Mouse (Mus musculus): Measurements from ENCODE around the gene Wdr63. TPM values are rescaled to one million over a fixed set of nuclear protein-coding genes. Genes with fewer than 3 reads are reported as not detected.

Wdr63 gene
- total and polyA plus RNA-seq, 3 experiments = not detected

DNA sequence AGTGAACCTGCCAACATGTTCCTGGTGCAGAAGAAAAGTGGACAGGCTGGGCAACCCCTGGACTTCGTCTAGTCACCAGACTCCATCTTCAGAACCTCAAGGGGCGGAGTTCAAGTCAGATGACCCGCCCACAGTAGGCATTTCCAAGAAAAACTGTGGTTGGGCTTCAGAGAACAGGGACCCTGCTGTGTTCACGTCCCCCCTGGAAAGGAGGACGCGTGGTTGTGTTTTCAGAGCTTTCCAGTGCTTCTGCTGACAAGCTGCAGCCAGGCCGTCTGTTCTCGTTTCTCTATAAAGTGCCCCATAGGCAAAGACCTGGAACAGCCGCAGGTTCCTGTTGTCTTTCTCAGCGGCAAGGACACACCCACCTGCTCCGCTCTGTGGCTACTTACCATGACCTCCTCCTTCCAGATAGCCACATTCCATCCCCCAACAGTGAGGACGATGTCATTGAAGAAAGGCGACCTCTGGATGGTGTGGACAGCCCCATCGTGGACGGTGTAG lies 60.2 kb downstream of the Wdr63 start:
- Histone ChIP-seq H3K79me2 (ENCODE audit: control insufficient read depth, insufficient read depth, low read length, poor library complexity) (no peaks in the 10 kb centered on the region), H3K27me3 (ENCODE audit: control insufficient read depth in 1 of 2, insufficient read depth in 2 of 2, low read length in 2 of 2) (no peaks in the 10 kb centered on the region; a peak in 2 of 4 replicates), H3K27ac (ENCODE audit: control insufficient read depth, low read depth, low read length) (no peak overlapping the region), H3K9ac (ENCODE audit: control insufficient read depth, low read depth, low read length, poor library complexity, severe bottlenecking) (no peak overlapping the region), H3K9me3 (replicated peaks; ENCODE audit: insufficient read depth, low read length) (no peaks in the 10 kb centered on the region), H3K4me3 (ENCODE audit: control insufficient read depth in 1 of 2, insufficient read depth in 1 of 2, low read depth in 2 of 2, low read length in 2 of 2) (peak overlapping the region; percentile 1 to 29; a peak in 2 of 4 replicates), H3K36me3 (ENCODE audit: control insufficient read depth in 1 of 2, insufficient read depth in 2 of 2, low read length in 2 of 2) (no peaks in the 10 kb centered on the region; a peak in 1 of 4 replicates), H3K4me1 (ENCODE audit: control insufficient read depth in 1 of 2, insufficient read depth in 2 of 2, low read length in 2 of 2) (peaks cover 0 to 5% of the 10 kb centered on the region in 2 experiments; a peak in 1 of 4 replicates)
- no peak for DNase-seq (ENCODE audit: low read depth, low spot score)
- TF ChIP-seq MXI1 (IDR thresholded peaks at IDR 0.05; ENCODE audit: low read depth, low read length) = no peak
- TF ChIP-seq CTCF (IDR thresholded peaks at IDR 0.05 in 2 of 3, conservative IDR thresholded peaks at IDR 0.05 in 1 of 3; ENCODE audit: control insufficient read depth in 1 of 3, insufficient read depth in 1 of 3, low read depth in 2 of 3, low read length in 3 of 3, poor library complexity in 1 of 3, severe bottlenecking in 1 of 3) = no peak
- TF ChIP-seq HCFC1 (IDR thresholded peaks at IDR 0.05; ENCODE audit: low read depth, low read length) = no peak
- TF ChIP-seq MYB (IDR thresholded peaks at IDR 0.05; ENCODE audit: low read depth, low read length) = no peak
- no peak for TF ChIP-seq ZNF384 (IDR thresholded peaks at IDR 0.05; ENCODE audit: low read depth, low read length)
- no peak for TF ChIP-seq ZKSCAN1 (IDR thresholded peaks at IDR 0.05; ENCODE audit: low read depth, low read length)
- no peak for TF ChIP-seq GATA1 (IDR thresholded peaks at IDR 0.05; ENCODE audit: low read depth, low read length)
- no peak for TF ChIP-seq E2F4 (IDR thresholded peaks at IDR 0.05; ENCODE audit: borderline replicate concordance, low read depth, low read length)
- TF ChIP-seq POLR2AphosphoS5 (IDR thresholded peaks at IDR 0.05; ENCODE audit: borderline replicate concordance, low read depth, low read length) = no peak
- TF ChIP-seq MAZ (IDR thresholded peaks at IDR 0.05; ENCODE audit: low read depth, low read length) = no peak
- TF ChIP-seq SIN3A (IDR thresholded peaks at IDR 0.05; ENCODE audit: low read length) = no peak
- no peak for TF ChIP-seq TBP (IDR thresholded peaks at IDR 0.05; ENCODE audit: low read depth, low read length)
- TF ChIP-seq GABPA (IDR thresholded peaks at IDR 0.05; ENCODE audit: low read depth, low read length) = no peak
- no peak for TF ChIP-seq USF1 (IDR thresholded peaks at IDR 0.05; ENCODE audit: low read depth, low read length)

DNA sequence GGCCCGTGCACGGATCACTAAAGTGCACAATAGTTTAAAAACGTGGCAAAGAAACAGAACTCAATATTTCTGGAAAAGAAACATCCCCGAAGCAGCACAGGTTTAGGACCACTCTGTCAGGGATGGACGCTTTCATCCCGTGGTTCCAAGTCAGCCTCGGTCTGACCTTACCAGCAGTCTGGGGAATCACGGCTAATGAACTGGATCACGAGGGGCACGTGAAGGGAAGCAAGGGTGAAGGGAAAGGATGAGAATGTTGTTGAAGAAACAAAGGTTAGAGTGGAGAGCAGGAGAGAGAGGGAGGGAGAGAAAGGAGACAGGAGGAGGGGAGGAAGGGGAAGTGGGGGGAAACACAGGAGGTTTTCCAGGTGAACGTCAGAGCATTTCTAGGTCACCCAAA lies 61.9 kb downstream of the Wdr63 start:
- peaks cover 0 to 2% of the 10 kb centered on the region in 2 experiments; a peak in 1 of 4 replicates for H3K4me1 ChIP-seq (ENCODE audit: control insufficient read depth in 1 of 2, insufficient read depth in 2 of 2, low read length in 2 of 2)

More for the DNA sequence above, 61.9 kb downstream of the Wdr63 start:
- Histone ChIP-seq H3K4me3 (ENCODE audit: control insufficient read depth in 1 of 2, insufficient read depth in 1 of 2, low read depth in 2 of 2, low read length in 2 of 2) (no peak overlapping the region), H3K27ac (ENCODE audit: control insufficient read depth, low read depth, low read length) (no peak overlapping the region), H3K9me3 (replicated peaks; ENCODE audit: insufficient read depth, low read length) (no peaks in the 10 kb centered on the region), H3K27me3 (ENCODE audit: control insufficient read depth in 1 of 2, insufficient read depth in 2 of 2, low read length in 2 of 2) (no peaks in the 10 kb centered on the region; a peak in 2 of 4 replicates), H3K9ac (ENCODE audit: control insufficient read depth, low read depth, low read length, poor library complexity, severe bottlenecking) (no peak overlapping the region), H3K79me2 (ENCODE audit: control insufficient read depth, insufficient read depth, low read length, poor library complexity) (no peaks in the 10 kb centered on the region), H3K36me3 (ENCODE audit: control insufficient read depth in 1 of 2, insufficient read depth in 2 of 2, low read length in 2 of 2) (no peaks in the 10 kb centered on the region; a peak in 1 of 4 replicates)
- no peak for DNase-seq (ENCODE audit: low read depth, low spot score)
- TF ChIP-seq NELFE (IDR thresholded peaks at IDR 0.05; ENCODE audit: low read depth, low read length) (no peak), CTCF (IDR thresholded peaks at IDR 0.05 in 2 of 3, conservative IDR thresholded peaks at IDR 0.05 in 1 of 3; ENCODE audit: control insufficient read depth in 1 of 3, insufficient read depth in 1 of 3, low read depth in 2 of 3, low read length in 3 of 3, poor library complexity in 1 of 3, severe bottlenecking in 1 of 3) (no peak), TBP (IDR thresholded peaks at IDR 0.05; ENCODE audit: low read depth, low read length) (no peak)

Data from MEL (cell line).